Mouse (Mus musculus): ENCODE results near the gene AF366264. TPM values are rescaled to one million over a fixed set of nuclear protein-coding genes. Genes with fewer than 3 reads are reported as not detected.
"Not testable (repeated sequence)": the region's sequence is repeated elsewhere in the genome, so short reads cannot be mapped to it uniquely, and the experiment has no call there.

The AF366264 gene
- polyA plus RNA-seq (2015; fragmentation: Nextera tagmentation; extraction: Ambion mirVana): not detected in 2 replicates

DNA sequence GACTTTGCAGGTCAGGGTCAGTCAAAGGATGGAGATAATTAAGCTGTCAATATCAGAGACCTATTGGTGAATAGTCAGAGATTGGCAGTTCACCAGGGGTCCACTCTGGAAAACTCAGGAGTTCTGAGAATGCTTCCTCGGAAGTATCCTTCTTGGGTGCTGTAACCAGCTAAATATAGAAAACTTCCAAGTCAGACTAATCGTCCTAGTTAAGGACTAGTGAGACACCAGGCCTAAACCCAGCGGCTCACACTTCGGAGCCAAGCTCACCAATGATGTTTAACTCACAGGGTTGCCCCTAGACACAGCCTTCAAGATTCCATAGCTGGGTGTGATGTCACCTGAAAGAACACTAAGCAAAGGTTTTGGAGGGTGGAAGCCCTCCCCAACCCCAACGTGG, at the start of gene AF366264:
AF366264 (minus strand) TSS at position 101 of the 400 bp plus-strand sequence.
- ATAC-seq (ENCODE audit: insufficient number of reproducible peaks, insufficient read depth, low FRiP score, low TSS enrichment, low read depth): not testable (repeated sequence)

DNA sequence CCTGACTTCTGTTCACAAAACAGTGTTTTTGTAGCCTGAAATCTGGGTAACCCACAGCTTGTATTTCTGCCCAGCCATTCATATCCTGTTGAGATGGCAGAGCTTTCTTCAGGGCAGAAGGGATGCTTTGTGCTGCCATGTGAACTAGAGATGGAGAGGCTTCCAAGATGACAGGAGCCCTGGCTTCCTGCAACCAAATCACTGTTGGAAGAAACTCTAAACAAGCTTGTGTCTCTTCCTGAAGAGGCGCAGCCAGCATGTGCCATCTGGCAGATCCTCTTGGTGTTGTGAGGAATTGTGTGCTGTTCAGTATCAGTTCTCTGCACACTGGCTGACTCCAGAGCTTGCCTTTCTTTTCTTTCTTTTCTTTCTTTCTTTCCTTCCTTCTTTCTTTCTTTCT, 5.1 kb upstream of the AF366264 start:
- 83% methylated on average over 1 of the region's 1 CpGs for WGBS
- H3K9me3 ChIP-seq; H3K36me3 ChIP-seq; H3K27ac ChIP-seq; ATAC-seq (ENCODE audit: insufficient number of reproducible peaks, insufficient read depth, low FRiP score, low TSS enrichment, low read depth); H3K27me3 ChIP-seq; H3K4me2 ChIP-seq; H3K9ac ChIP-seq; H3K4me3 ChIP-seq; H3K4me1 ChIP-seq: not testable (repeated sequence)

More for the DNA sequence above, at the start of gene AF366264:
- not testable (repeated sequence) for H3K4me2 ChIP-seq, H3K36me3 ChIP-seq, H3K4me1 ChIP-seq, H3K9me3 ChIP-seq, H3K9ac ChIP-seq, H3K4me3 ChIP-seq, H3K27me3 ChIP-seq, H3K27ac ChIP-seq
- WGBS: 82% methylated on average over 5 of the region's 5 CpGs

DNA sequence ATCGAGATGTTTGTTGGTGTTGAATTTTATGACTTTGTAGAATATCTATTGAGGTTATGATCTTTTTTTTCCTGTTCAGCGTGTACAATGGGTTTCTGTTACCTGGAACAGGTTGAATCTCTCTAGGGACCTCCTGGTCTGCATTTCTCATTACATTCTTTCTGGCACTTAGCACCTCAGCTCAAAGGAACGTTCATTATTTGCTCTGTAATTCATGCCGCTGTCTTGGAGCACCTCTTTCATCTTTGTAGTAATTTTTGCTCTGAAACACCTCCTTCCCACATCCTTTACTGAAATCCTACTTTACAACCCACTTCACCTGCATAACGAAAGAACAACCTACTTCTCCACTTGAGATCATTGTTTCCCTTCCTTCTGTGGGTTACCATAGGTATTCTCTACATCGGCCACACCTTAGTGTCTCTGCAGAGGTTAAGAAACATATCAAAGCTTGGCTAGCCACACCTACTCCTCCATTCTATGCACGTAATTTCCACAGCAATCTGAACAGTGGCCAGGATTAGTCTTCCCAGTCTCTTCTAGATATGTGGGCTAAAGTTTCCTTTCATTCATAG, 9.5 kb downstream of the AF366264 start:
- Histone ChIP-seq H3K9me3 (no peaks in the 10 kb centered on the region), H3K4me2 (no peak overlapping the region), H3K9ac (no peak overlapping the region), H3K27ac (no peak overlapping the region), H3K4me3 (no peak overlapping the region), H3K4me1 (no peaks in the 10 kb centered on the region), H3K36me3 (no peaks in the 10 kb centered on the region), H3K27me3 (no peaks in the 10 kb centered on the region)
- WGBS: 75% methylated on average over 7 of the region's 7 CpGs
- no peak for ATAC-seq (ENCODE audit: insufficient number of reproducible peaks, insufficient read depth, low FRiP score, low TSS enrichment, low read depth)

DNA sequence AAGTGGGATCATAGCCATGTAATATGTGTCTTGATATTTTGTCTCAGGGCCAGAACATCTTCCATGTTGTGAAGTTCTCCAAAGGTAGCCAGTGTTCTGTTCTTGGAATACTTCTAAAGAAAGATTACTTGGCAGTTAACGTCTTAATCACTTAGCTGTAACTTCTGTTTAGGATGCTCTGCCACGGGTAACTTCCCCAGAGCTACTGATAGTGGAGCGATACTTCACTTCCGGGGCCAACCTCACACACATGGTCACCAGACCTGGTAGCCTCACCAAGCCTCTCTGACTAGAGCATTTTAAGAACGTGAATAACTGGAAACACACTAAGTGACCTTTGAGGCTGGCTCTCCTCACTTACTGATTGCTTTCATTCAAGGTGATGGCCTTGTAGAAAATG, 38.6 kb downstream of the AF366264 start:
- Histone ChIP-seq H3K36me3 (peaks cover 45% of the 10 kb centered on the region), H3K27ac (no peak overlapping the region), H3K9me3 (no peaks in the 10 kb centered on the region), H3K9ac (no peak overlapping the region), H3K4me2 (no peak overlapping the region), H3K27me3 (no peaks in the 10 kb centered on the region), H3K4me3 (no peak overlapping the region), H3K4me1 (no peaks in the 10 kb centered on the region)
- 89% methylated on average over 5 of the region's 5 CpGs for whole genome bisulfite sequencing
- ATAC-seq (ENCODE audit: insufficient number of reproducible peaks, insufficient read depth, low FRiP score, low TSS enrichment, low read depth): no peak

DNA sequence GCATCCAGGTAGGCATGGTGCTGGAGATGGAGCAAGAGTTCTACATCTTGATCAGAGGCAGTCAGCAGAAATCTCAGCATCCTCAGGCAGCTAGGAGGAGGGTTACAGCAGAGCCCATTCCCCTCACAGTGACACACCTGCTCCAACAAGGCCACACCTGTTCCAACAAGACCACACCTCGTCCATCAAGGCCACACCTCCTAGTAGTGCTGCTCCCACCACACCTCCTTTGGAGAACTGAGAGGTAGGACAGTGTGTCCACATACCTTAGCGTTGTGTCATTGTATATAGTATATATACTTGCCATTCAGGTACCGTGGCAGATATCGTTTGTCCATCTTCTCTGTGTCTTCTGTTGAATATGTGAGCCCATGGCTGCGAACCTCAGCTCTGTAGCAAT, 40.5 kb downstream of the AF366264 start:
- Histone ChIP-seq H3K27me3 (no peaks in the 10 kb centered on the region), H3K9ac (no peak overlapping the region), H3K27ac (no peak overlapping the region), H3K4me1 (no peaks in the 10 kb centered on the region), H3K9me3 (no peaks in the 10 kb centered on the region), H3K4me3 (no peak overlapping the region), H3K36me3 (peaks cover 63% of the 10 kb centered on the region), H3K4me2 (no peak overlapping the region)
- WGBS: 93% methylated on average over 5 of the region's 5 CpGs
- ATAC-seq (ENCODE audit: insufficient number of reproducible peaks, insufficient read depth, low FRiP score, low TSS enrichment, low read depth): no peak

DNA sequence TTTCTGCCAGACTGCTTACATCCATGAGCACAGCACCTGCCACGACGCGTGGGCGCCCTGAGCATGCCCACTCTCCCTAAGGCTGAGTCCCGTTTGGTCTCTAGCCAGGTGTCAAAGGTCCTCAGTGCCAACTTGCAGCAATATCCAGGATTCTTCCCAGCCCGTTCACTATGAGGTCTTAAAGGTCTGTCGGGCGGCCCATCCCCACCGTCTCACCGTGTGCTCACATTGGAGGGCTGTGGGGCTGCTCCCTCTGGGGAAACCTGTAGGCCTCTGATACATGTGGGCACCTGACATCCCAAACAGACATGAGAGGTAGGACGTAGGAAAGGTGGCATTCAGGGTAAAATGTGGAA, 44.5 kb downstream of the AF366264 start:
- H3K9me3 ChIP-seq: no peaks in the 10 kb centered on the region
- no peak overlapping the region for H3K4me3 ChIP-seq
- H3K4me2 ChIP-seq: no peak overlapping the region
- H3K27ac ChIP-seq: no peak overlapping the region
- WGBS: 95% methylated on average over 11 of the region's 11 CpGs
- H3K9ac ChIP-seq: no peak overlapping the region
- ATAC-seq (ENCODE audit: insufficient number of reproducible peaks, insufficient read depth, low FRiP score, low TSS enrichment, low read depth): no peak
- H3K36me3 ChIP-seq: peaks cover 79% of the 10 kb centered on the region
- H3K4me1 ChIP-seq: no peaks in the 10 kb centered on the region
- no peaks in the 10 kb centered on the region for H3K27me3 ChIP-seq

DNA sequence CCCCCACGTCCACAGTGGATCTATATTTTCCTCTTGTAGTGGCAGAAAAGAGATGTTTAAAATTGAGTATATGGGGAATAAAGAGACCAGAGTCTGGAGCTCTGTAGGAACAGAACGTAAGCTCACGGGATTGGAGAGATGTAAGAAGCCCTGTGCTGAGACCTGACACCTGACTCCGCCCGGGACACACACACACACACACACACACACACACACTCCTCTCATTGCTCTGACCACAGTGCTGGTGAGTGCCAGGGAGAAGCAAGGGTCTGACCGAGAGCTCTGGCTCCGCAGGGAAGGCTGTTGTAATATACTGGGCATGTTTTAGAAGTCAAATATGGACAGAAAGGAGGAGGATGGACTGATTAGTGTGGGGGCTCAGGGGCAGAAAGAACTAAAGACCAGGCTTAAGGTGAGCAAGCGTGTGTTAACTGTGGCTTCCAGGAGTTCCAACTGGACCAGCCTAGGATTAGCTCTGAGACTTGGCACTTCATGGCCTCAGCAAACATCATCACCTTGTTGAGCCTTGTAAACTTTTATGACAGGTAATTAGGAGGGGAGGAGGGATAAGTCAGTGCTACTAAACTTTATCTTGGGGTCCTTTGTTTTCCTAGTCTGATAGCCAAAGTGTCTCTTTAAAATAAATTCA, 45.0 kb downstream of the AF366264 start:
- Histone ChIP-seq H3K27ac (no peak overlapping the region), H3K4me1 (no peaks in the 10 kb centered on the region), H3K4me2 (no peak overlapping the region), H3K4me3 (no peak overlapping the region), H3K9me3 (no peaks in the 10 kb centered on the region), H3K9ac (0 out of 2 replicates have a peak overlapping the region, but pooled peaks have one; percentile 36), H3K27me3 (no peaks in the 10 kb centered on the region), H3K36me3 (peaks cover 78% of the 10 kb centered on the region)
- ATAC-seq (ENCODE audit: insufficient number of reproducible peaks, insufficient read depth, low FRiP score, low TSS enrichment, low read depth): no peak
- 91% methylated on average over 8 of the region's 8 CpGs for WGBS

DNA sequence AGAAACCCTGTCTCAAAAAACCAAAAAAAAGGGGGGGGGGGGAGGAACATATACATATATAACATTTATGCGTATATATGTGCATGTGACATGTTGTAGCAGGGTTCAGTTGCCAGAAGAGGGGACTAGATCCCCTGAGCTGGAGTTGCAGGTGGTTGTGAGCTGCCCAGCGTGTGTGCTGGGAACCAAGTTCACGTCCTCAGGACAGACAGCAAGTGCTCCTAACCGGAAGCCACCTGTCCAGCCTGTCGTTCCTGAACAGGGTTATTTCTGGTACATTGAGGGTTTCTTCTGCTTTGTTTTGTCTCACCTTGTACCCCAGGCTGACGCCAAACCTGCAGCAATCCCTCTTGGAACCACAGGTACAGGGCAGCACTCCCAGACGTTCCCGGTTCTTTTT, 48.6 kb downstream of the AF366264 start:
- H3K9ac ChIP-seq: no peak overlapping the region
- no peak overlapping the region for H3K4me2 ChIP-seq
- peaks cover 8% of the 10 kb centered on the region for H3K4me1 ChIP-seq
- no peaks in the 10 kb centered on the region for H3K27me3 ChIP-seq
- H3K4me3 ChIP-seq: no peak overlapping the region
- no peak for ATAC-seq (ENCODE audit: insufficient number of reproducible peaks, insufficient read depth, low FRiP score, low TSS enrichment, low read depth)
- peaks cover 49% of the 10 kb centered on the region for H3K36me3 ChIP-seq
- no peak overlapping the region for H3K27ac ChIP-seq
- 92% methylated on average over 8 of the region's 8 CpGs for WGBS
- no peaks in the 10 kb centered on the region for H3K9me3 ChIP-seq

DNA sequence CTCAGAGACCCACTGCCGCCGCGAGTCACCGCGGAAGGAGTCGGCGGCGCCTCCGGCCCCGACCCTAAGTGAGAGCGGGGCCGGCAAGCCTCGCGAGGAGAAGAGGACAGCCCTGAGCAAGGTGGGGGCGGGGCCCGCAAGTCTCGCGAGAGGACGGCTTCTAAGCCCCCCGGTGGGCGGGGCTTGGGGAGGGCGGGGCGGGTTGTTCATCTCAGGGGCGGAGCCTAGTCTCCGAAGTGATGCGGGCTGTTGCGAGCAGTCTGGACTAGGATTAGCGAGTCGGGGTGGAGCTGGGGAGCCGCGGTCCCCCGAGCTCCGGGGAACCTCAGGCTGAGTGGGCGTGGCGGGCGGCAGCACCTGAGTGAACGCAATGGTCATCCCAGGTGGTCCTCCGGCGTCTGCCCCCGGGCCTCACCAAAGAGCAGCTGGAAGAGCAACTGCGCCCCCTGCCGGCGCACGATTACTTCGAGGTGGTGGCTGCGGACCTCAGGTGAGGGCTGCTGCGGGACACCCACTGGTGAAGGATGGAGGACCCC, 52.4 kb downstream of the AF366264 start:
- Histone ChIP-seq H3K9me3 (no peaks in the 10 kb centered on the region), H3K4me3 (peak overlapping the region; percentile 58), H3K27ac (peak overlapping the region; percentile 98), H3K9ac (peak overlapping the region; percentile 95), H3K27me3 (no peaks in the 10 kb centered on the region), H3K36me3 (peaks cover 35% of the 10 kb centered on the region), H3K4me1 (peaks cover 11% of the 10 kb centered on the region), H3K4me2 (peak overlapping the region; percentile 85)
- WGBS: 0% methylated on average over 47 of the region's 47 CpGs
- ATAC-seq (ENCODE audit: insufficient number of reproducible peaks, insufficient read depth, low FRiP score, low TSS enrichment, low read depth): peak; percentile 95

DNA sequence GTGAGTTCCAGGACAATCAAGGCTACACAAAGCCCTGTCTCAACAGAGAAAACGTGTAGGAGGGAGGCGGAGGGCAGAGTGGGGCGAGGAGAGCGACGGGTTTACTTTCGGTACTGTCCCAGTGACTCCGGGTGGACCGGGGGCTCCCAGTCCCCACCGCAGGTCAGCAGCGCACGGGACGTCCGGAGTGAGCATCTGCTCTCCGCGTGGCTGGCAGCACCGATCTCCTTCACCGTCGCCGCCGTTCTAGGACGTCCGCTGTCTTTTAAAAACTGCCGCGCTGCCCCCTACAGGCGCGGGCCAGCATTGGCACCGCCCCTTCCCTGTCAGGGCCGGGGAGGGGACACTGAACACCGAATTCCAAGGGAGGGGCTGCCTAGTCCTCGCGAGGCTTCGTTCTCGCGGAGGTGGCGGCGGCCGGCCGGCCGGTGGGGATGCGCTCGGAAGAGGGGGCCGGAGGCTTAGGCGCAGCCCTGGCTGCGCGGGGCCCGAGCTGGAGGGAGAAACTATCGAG, 52.9 kb downstream of the AF366264 start, which contains the start of gene Upf3a:
Upf3a (plus strand) TSS at position 366 of the 514 bp plus-strand sequence.
- H3K4me2 ChIP-seq: peak within 1 kb of the TSS; percentile 85
- no peaks in the 10 kb centered on the region for H3K27me3 ChIP-seq
- WGBS: under 1% methylated on average over 47 of the region's 47 CpGs
- H3K9ac ChIP-seq: peak within 1 kb of the TSS; percentile 95
- H3K4me1 ChIP-seq: peaks cover 11% of the 10 kb centered on the region
- no peaks in the 10 kb centered on the region for H3K9me3 ChIP-seq
- peak; percentile 90 for ATAC-seq (ENCODE audit: insufficient number of reproducible peaks, insufficient read depth, low FRiP score, low TSS enrichment, low read depth)
- peak within 1 kb of the TSS; percentile 98 for H3K27ac ChIP-seq
- H3K4me3 ChIP-seq: peak within 1 kb of the TSS; percentile 58
- H3K36me3 ChIP-seq: peaks cover 40% of the 10 kb centered on the region

Data from embryonic facial prominence, embryonic 13.5 days (tissue).